Mouse (Mus musculus) right cerebral cortex, postnatal 4 days (tissue): ENCODE results near the gene Upf1.

ENCODE experiments used
- DNase-seq: peaks from one replicate; pipeline ENCODE4 v3.0.0-alpha.2; 2022

The Upf1 gene

GRCm38 (mm10) chr8:70317872-70318271 lies 35.2 kb downstream of the Upf1 start:
- DNase-seq: no peak

GRCm38 (mm10) chr8:70316511-70317504 lies 36.3 kb downstream of the Upf1 start:
- peak; percentile 80 for DNase-seq

DNA sequence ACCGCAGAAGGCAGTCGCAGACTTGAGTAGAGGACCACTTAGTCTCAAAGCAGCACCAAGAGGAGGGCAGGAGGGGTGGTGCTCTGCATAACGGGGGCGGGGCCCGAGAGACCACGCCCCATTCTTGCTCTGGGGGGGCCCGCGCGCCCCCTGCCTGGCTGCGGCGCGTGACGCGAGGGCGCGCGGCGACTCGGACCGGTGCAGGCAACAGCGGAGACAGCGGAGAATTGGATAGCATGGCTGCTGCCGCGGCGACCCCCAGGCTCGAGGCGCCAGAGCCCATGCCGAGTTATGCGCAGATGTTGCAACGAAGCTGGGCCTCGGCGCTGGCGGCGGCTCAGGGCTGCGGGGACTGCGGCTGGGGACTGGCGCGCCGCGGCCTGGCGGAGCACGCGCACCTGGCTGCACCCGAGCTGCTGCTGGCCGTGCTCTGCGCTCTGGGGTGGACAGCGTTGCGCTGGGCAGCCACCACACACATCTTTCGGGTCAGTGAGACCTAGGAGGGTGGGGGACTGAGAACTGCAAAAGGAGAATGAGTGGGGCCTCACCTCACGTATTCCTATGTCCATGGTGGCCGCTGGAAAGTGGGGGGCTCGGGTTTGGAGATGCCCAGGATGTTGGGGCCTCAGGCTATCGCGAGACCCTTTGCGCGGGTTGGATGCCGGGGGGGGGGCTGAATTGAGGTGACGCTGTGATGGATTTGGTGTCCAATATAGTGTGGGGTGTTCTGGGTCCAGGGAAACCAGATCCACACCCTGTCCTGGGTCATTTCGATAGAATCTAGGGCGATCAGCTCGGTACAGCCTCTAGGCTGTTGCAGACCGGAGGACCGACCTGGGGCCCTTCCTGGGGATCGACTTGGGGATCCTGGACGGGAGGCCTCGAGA lies 37.2 kb downstream of the Upf1 start, which contains the start of gene Cers1:
Gene Cers1 (plus strand): TSS at position 152 of the 887 bp plus-strand sequence.
- peak; percentile 76 for DNase-seq

DNA sequence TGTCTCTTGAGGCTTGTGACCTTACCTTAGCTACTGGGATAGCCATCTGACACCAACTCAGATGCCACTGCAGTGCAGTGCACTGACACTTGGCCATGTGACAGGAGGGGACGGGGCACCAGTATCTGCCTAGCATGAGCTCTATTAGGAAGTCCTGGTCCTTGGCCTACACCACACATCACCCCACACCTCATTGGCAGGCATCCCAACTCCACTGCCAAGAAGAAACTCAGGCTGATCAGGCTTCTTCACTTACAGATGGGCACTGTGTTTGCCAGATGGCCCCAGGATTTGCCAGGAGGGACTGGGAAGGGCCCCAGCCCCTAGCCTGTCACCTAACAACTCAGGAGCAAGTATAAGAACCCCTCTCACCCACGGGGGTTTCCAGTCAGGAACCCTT lies 39.7 kb downstream of the Upf1 start:
- DNase-seq: no peak

GRCm38 (mm10) chr8:70309311-70309710 lies 43.8 kb downstream of the Upf1 start:
- DNase-seq: peak; percentile 52

GRCm38 (mm10) chr8:70302901-70303300 lies 50.2 kb downstream of the Upf1 start:
- no peak for DNase-seq

DNA sequence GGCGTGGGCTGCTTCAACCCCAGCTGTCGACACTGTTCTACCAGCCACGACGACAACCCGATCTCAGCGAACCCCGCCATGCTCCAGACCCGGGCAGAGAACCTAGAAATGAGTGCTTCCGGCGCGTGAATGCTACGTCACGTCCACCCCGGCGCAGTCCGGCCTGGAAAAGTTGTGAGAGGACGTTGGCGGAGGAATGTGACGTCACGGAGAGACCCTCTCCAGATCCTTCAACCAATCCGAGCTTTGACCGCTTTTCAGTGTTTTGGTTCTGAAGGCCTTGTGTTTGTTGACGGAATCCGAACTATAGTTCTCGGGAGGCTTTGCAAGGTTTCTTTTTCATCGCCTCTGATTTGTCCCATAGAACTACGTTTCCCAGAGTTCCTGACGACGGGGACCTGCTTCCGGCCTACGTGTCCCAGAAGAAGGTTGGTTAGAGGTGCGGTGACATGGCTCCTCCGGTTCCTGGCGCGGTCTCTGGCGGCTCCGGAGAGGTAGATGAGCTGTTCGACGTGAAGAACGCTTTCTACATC lies 50.7 kb downstream of the Upf1 start, which contains the start of the genes Ddx49 and Cope:
Gene Ddx49 (minus strand): TSS at position 132 of the 533 bp plus-strand sequence.
Gene Cope (plus strand): TSS at position 161 of the 533 bp plus-strand sequence.
- peak; percentile 90 for DNase-seq

DNA sequence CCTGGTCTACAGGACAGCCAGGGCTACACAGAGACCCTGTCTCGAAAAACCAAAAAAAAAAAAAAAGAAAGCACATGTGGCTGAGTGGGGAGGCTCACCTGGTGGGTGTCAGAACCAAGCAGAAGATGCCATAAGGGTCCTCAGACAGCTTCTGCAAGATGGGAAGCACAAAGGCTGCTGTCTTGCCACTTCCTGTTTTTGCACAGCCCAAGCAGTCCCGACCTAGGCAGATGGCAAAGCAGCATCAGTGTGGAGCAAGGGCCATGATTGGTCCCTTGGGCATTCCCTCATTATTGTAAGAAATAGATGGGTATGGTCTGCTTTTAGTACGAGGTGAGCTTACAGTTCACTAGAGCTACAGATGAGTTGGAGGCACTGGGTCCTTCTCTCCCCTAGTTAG lies 52.2 kb downstream of the Upf1 start:
- no peak for DNase-seq

- DNase-seq: no peak
Observed at GRCm38 (mm10) chr8:70293988-70294405, 59.1 kb downstream of the Upf1 start.

GRCm38 (mm10) chr8:70286737-70287136 lies 66.3 kb downstream of the Upf1 start:
- DNase-seq: no peak

DNA sequence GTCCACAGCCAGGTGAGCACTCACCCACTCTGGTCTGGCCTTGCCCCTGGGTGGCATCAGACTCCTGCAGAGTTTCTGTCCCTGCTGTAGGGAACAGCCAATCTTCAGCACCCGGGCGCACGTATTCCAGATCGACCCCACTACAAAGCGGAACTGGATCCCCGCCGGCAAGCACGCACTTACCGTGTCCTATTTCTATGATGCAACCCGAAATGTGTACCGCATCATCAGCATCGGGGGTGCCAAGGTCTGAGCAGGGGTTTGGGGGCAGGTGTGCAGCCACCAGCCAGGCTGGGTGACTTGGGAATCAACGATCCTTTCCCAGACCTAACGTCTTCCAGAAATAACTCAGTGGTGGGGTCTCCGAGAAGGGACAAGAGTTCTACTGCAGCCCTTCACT lies 67.8 kb downstream of the Upf1 start:
- no peak for DNase-seq

- no peak for DNase-seq
Observed at GRCm38 (mm10) chr8:70284421-70284820, 68.7 kb downstream of the Upf1 start.

DNA sequence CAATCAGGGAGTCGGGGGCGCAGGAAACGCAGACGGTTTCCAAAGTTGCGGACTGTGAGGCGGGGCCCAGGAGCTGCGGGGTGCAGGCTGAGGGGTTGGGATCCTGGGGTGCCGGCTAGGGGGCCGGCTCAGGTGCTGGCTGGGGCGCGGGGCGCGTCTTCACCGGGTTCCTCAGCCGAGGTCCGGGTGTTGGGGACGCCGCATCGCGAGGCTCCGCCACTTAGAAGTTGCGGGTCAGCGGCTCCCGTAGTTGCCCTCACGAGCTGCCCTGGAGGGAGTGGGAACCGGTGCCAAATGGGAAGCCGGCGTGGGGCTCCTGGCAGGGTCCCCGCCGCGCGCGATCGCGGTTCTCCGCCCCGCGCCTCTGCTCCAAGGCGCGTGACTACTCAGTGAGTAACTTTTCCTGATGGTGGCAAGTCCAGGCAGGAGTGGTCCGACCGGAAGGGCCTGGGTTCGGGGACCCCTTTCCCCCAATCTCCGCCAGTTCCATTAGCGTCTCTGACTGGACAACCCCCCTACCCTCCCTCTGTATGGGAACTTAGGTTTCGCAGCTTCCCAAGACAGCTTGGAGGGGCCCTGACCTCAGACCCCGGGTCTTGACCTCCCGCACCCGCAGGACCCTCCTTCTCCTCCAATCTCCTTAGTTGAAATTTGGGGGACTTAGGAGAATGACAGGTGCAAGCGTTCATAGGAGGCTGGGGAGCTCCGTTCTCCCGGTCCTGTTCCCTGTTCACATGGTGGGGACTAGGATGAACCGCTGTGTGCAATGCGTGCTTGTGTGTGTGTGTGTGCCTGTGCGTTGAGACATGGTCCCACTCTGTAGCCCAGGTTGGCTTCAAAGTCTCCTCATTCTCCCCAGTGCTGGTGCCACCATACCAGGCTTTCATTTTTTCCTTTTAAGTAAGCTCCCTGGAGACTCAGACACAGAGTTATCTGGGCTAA lies 69.7 kb downstream of the Upf1 start:
- peak; percentile 43 for DNase-seq

- DNase-seq: peak; percentile 82
Observed at GRCm38 (mm10) chr8:70282603-70283135, 70.4 kb downstream of the Upf1 start, which contains the start of gene Homer3. Gene Homer3, plus strand, starts transcription at chr8:70282827.
